Mouse (Mus musculus) WW6 (cell line): ENCODE measurements around the gene Acta1.

Experiments
- DNase-seq: peaks from one replicate; pipeline ENCODE4 v3.0.0-alpha.2; 2013; ENCODE audit warnings: low read depth, low spot score

The Acta1 gene

DNA sequence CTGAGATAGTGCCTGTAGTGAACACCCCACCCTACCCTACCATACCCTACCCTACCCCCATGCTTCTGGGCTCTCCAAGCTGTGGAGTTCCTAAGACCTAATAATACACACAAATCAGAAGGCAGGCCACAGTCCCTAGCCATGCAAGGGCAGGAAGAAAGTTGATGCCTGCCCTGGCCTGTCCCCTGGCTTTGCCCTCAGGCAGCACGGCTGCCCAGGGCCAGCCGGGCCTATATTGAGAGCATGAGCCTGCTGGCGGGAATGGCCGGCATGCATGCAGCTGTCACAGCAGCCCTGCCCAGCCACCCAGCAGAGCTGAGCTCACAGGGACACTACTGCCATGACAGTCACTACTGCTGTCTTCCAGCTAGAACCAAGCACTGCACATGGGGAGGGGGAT, 11.5 kb downstream of the Acta1 start:
- no peak for DNase-seq

DNA sequence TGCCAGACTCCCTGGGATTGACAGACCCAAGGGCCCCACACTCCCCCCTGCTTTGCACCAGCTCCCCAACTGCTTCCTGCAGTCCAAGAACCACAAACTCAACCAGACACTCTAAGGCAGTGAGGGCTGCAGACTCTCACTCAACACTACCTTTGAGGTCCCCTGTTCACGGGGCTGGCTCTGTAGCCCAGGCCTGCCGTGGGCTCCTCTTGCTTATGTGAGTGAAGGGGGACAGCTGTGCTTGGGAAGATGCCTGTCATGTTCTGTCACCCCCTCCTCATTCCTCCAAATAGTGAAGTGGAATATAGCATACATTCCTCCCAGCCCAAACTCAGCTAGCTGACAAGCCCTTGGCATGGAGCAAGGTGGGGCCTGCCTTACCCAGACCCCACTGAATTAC, 12.1 kb downstream of the Acta1 start:
- no peak for DNase-seq

DNA sequence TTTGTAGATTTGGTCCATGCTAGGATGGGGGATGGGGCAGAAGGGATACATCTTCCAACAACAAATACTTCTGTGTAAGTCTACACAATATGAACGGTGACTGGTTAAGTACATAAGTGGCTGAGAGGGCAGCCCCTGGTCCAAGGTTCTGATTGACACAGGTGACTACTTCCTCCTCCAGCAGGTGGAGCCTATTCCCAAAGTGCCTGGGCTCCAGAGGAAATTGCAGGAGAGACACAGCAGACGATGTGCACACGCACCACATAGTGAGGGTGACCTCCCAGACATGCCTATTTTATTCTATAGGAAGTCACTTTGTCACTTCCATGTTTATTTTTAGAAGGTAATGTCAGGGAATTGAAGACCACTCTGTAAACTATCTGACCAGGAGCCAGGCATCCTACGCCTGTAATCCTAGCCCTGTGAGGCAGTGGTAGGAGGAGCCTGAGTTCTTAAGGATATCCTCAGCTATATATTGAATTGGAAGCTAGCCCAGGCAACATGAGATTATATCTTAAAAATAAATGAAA, 13.7 kb downstream of the Acta1 start:
- DNase-seq: no peak

GRCm38 (mm10) chr8:123880271-123880670, 14.3 kb downstream of the Acta1 start:
- DNase-seq: no peak

GRCm38 (mm10) chr8:123877865-123878264, 16.7 kb downstream of the Acta1 start:
- DNase-seq: no peak

DNA sequence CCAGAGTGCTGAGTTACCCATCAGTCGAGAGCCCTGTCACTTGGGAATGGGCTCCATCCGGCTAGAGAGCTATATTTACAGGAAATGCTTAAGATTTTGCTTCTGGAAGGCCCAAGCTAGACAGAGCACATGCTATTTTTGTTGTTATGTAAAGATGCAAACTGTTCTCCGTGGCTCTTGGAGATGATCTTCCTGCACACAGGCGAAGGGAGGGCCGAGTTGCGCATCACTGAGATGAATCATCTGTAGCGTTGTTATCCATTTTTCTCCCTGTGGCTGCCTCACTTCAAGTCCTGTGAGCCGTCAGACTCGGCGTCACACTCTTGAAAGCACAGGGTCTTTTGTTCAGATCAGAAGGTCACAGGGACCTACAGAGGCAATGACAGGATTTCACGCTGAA, 20.2 kb downstream of the Acta1 start:
- DNase-seq: no peak

DNA sequence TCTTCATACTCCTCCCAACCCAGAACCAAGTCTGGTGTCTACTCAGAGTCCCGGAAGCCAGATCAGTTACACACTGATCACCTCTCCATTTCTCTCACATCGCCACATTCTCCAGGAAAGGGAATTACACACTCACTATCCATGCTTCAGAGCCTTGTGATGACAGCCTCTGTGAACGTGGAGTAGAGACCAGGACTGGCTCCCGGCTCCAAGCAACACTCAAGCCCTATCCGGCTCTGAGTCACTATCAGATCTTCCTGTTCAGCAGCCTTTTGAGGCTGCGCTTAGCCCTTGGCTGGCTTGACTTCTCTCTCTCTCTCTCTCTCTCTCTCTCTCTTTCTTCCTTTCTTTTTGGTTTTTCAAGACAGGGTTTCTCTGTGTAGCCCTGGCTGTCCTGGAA, 21.2 kb downstream of the Acta1 start:
- no peak for DNase-seq

GRCm38 (mm10) chr8:123872048-123872447, 22.5 kb downstream of the Acta1 start:
- no peak for DNase-seq

DNA sequence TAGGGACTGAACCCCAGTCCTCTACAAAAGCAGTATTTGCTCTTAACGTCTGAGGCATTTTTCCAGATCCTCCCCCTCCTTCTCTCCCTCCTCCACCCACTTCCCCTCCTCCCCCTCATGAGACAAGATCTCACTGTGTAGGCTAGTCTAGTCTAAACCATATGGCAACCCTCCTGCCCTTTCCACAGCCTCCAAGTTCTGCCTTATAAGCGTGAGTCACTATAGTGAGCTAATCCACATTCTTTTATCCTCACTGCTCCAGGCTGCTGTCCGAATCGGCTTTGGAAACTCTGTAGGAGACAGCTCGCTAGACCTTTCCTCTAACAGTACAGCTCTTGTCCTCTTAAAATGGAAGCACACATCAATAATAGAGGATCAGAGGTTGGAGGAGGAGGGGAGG, 27.6 kb downstream of the Acta1 start:
- no peak for DNase-seq

GRCm38 (mm10) chr8:123865786-123866185, 28.8 kb downstream of the Acta1 start:
- no peak for DNase-seq

DNA sequence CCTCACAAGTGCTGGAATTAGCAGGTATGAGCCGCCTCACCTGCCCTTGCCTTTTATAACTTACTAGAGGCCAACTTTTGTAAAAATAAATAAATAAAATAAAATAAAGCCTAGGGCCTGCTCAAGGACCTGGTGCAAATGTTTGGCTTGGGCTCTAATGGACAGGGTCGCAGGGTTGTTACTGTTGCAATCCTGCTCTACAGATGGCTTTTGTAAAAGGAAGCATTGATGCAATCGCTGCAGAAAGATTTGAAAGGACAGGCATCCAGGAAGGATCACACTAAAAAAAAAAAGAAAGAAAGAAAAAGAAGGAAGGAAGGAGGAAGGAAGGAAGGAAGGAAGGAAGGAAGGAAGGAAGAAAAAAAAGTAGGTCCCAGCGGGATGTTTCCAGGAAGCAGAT, 34.2 kb downstream of the Acta1 start:
- DNase-seq: no peak

- peak; percentile 47 for DNase-seq
These were observed 34.8 kb downstream of the Acta1 start, which contains the start of gene Ccsap for GRCm38 (mm10) chr8:123859648-123860259. Gene Ccsap (minus strand): TSS chr8:123860209.

DNA sequence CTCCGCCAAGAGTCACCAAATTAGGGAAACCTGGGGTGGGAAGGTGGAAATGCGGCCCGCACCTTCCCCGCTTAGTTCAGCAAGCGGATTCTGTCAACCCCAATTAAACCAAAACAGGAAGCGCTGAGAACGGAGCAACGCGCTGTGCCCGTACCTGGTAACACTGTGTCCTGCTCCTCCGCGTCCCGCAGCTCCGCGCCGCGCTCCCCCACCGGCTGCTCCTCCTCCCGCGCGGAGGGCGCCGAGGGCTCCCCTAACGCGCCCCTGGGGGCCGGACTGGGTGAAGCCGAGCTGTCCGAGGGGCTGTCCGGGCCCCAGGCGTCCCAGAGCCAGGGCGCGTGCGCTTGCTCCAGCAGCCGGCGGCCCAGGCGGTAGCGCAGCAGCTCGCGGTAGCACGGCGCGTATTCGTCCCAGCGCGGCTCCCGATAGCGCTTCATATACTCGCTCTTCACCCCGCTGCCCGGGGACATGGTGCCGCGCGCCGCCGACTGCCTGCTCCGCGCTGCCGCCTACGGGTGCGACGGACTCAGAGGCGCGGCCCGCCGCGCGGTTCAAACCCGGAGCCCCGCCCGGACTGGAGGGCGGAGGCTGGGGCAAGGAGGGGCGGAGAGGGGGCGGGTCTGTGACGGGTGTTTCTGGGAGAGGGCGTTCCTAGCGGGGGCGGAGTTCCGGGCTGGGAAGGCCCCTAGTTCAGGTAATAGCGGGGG, 35.5 kb downstream of the Acta1 start:
- peak; percentile 92 for DNase-seq

DNA sequence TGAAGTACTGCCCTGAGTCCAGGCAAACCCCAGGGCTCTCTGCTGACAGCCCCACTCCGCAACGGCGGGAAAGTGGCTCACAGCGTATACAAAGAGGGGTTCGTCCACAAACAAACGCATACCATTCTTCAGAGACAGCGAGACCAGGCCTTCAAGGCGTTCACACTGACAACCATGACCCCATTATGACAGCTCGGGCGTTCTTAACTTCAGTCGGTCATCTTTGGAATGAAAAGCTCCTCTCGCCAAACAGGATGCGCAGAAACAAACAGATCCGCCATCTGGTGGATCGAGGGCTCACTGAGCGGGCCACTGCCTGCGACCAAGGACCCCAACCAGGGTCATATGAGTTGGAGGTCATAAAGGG, 36.0 kb downstream of the Acta1 start:
- no peak for DNase-seq

- DNase-seq: no peak
These were observed 37.2 kb downstream of the Acta1 start for GRCm38 (mm10) chr8:123857361-123857760.

DNA sequence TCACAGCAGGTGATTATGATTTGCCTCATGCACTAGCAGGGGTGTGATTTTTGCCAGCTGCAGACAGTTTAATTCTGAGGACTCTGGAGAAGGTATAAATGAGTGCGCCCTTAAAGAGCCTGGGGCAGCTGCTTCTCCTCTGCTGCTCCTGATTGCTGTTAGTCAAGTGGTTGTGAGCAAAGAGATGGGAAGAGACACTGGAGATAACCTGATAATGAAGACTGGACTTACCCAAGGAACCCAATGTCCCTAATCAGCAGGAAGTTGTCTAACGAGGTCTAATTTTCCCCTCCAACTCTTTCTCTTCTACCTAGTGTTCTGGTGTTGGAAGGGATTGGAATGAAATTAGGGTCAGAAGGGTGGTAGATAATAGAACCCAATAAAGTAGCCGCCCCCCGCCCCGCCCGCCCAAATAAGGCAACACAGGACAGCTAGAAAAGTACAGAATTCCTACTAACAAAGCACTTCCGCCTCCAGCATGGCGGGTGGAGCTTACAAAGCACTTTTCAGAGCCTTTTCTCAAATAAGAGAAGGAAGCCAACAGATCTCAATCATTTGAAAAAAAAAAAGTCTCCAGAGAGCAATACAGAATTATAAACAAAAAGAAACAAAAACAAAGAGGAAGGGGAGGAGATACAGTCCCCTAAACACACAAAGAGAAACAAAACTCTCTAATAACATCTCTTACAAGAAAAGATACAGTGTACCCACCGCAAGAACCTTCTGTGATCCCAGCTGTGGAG, 39.6 kb downstream of the Acta1 start:
- DNase-seq: no peak

GRCm38 (mm10) chr8:123854252-123854651, 40.3 kb downstream of the Acta1 start:
- no peak for DNase-seq

DNA sequence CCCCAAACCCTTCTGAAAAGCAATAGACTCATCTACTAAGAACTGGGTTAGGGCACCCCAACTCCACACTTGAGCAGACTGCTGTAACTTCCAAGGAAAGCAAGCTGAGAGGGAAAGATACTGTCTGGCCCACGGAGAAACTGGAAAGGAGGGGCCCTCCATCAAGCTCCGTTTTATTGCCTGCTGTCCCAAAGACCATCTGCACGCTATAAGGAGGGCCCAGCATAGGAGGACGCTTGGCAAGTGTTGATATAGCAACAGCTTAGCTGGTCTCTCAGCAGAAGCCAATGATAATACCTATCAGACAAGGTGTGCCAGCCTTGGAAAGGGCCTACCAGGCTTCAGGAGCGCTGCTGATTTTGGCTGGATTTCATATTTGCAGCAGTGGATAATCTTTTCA, 43.0 kb downstream of the Acta1 start:
- DNase-seq: no peak

DNA sequence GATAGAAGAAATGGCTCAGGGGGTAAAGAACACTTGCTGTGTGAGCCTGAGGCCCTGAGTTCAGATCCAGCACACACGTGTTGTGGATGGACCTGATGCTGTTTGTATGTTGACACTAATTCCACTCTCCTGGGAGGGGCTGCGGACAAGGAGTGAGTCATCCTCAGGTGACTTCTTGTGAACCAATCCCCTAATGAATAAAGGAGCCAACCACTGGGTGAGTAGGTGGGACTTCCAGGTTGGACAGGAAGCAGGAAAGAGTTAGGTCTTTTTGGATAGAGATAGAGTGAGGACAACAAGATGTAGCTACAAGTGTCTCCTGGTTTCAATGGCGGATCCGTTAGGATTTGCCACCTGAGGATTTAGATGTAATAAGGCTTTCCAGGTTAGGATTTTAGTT, 45.2 kb downstream of the Acta1 start:
- DNase-seq: peak; percentile 46

GRCm38 (mm10) chr8:123847546-123847945, 47.0 kb downstream of the Acta1 start:
- no peak for DNase-seq

DNA sequence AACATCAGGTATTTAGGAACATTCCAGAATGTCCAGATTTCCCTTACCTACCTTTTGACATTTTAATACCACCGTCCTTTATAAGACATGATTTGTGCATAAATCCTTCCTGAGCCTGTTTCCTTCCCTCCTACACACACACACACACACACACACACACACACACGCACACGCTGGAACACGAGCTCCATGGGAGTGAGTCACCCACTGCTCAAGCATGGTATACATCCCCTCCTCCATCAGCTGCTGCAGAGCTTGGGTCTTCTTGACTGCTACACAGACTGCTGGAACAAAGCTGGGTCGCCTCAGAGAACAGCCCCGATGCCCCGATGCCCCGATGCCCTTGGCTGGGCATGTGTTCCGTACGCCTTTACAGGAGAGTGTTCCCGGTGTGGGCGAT, 48.0 kb downstream of the Acta1 start:
- no peak for DNase-seq

- DNase-seq: no peak
These were observed 48.6 kb downstream of the Acta1 start for GRCm38 (mm10) chr8:123845991-123846390.

DNA sequence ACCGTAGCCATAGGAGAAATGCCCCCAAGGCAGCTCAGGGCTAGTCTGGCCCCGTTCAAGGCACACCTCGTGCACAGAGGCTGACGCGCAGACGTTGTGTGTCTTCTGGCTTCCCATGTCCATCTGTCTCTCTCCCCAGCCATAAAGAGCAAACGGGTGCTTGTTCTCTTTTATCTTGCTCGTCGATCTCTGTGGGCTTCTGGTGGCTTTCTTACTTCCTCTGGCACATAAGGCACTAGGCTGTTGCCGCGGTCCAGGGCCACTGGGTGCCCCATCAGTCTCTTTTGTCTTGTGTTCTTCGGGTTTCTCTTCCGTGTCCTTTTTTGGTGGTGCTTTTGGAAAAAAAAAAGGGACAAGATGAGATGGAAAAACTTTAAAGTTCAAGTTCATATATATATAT, 49.4 kb downstream of the Acta1 start:
- no peak for DNase-seq
